Mouse (Mus musculus) heart, embryonic 13.5 days (tissue): Measurements from ENCODE around the gene Gsx2. TPM values are rescaled to one million over a fixed set of nuclear protein-coding genes. Genes with fewer than 3 reads are reported as not detected.

Source experiments
- ATAC-seq: fragments of 200-750 bp; cut with Nextera tagmentation; 2 replicates; pipeline ENCODE4 v1.8.0; 2017; ENCODE audit warnings: moderate TSS enrichment; ENCODE audit not compliant: insufficient number of reproducible peaks, low FRiP score, low TSS enrichment; ENCODE audit errors: extremely low read depth
- H3K27ac ChIP-seq: fragments of 300-500 bp; sonication (generic); replicated peaks from 2 replicates; pipeline ENCODE4 v1.5.1; 2015; ENCODE audit warnings: moderate library complexity, mild to moderate bottlenecking, inconsistent platforms
- H3K27me3 ChIP-seq: fragments of 300-500 bp; sonication (generic); replicated peaks from 2 replicates; pipeline ENCODE4 v1.6.1; 2015; ENCODE audit warnings: mild to moderate bottlenecking, inconsistent platforms
- H3K36me3 ChIP-seq: fragments of 300-500 bp; sonication (generic); 2 replicates; pipeline ENCODE4 v1.6.1; 2015; ENCODE audit warnings: mild to moderate bottlenecking, inconsistent platforms
- H3K4me1 ChIP-seq: fragments of 300-500 bp; sonication (generic); 2 replicates; pipeline ENCODE4 v1.6.1; 2015; ENCODE audit warnings: inconsistent platforms
- H3K4me2 ChIP-seq: fragments of 300-500 bp; sonication (generic); 2 replicates; pipeline ENCODE4 v1.6.1; 2015; ENCODE audit warnings: inconsistent platforms, mild to moderate bottlenecking, moderate library complexity
- H3K4me3 ChIP-seq: fragments of 300-500 bp; sonication (generic); 2 replicates; pipeline ENCODE4 v1.5.1; 2015; ENCODE audit warnings: moderate library complexity, mild to moderate bottlenecking, inconsistent platforms
- H3K9ac ChIP-seq: fragments of 300-500 bp; sonication (generic); 2 replicates; pipeline ENCODE4 v1.6.1; 2015; ENCODE audit warnings: inconsistent platforms, mild to moderate bottlenecking, moderate library complexity
- H3K9me3 ChIP-seq: fragments of 300-500 bp; sonication (generic); 2 replicates; pipeline ENCODE4 v1.6.1; 2016; ENCODE audit warnings: inconsistent platforms
- WGBS: fragments of 180-500 bp; shearing (Covaris S2); methylation state at CpG from one replicate; pipeline ENCODE4 v1.1.7; 2015; ENCODE audit warnings: mixed read lengths; 5-methylcytosine and 5-hydroxymethylcytosine counted together
- polyA plus RNA-seq: library from polyadenylated mRNA; unstranded; fragments of >200 nt; fragmentation: Nextera tagmentation; extraction: Ambion mirVana; gene quantifications from 2 replicates; pipeline ENCODE4 v1.2.1, GENCODE M21; 2015

The Gsx2 gene
- polyA plus RNA-seq, 1 experiment from 2014 or later = not detected

- peaks cover 23% of the 10 kb centered on the region for H3K4me1 ChIP-seq
- H3K9ac ChIP-seq = peak overlapping the region; percentile 62
- ATAC-seq = no peak
- no peaks in the 10 kb centered on the region for H3K36me3 ChIP-seq
- H3K27me3 ChIP-seq = peaks cover 73% of the 10 kb centered on the region
- H3K27ac ChIP-seq = no peak overlapping the region
- WGBS = 1% methylated on average over 30 of the region's 30 CpGs
- H3K4me2 ChIP-seq = peak overlapping the region; percentile 89
- peak overlapping the region; percentile 57 for H3K4me3 ChIP-seq
- no peaks in the 10 kb centered on the region for H3K9me3 ChIP-seq
These were observed 8.2 kb upstream of the Gsx2 start for GRCm38 (mm10) chr5:75067125-75067756.

GRCm38 (mm10) chr5:75070132-75070531, 5.3 kb upstream of the Gsx2 start:
- Histone ChIP-seq H3K36me3 (no peaks in the 10 kb centered on the region), H3K27me3 (peaks cover 96% of the 10 kb centered on the region), H3K4me3 (no peak overlapping the region), H3K4me2 (peak overlapping the region; percentile 17; the same call in 1 of the 2 replicates), H3K9me3 (no peaks in the 10 kb centered on the region), H3K27ac (no peak overlapping the region), H3K9ac (no peak overlapping the region; the same call in 1 of the 2 replicates), H3K4me1 (peaks cover 23% of the 10 kb centered on the region)
- 3% methylated on average over 13 of the region's 13 CpGs for WGBS
- no peak for ATAC-seq

GRCm38 (mm10) chr5:75070656-75071375, 4.6 kb upstream of the Gsx2 start:
- no peak for ATAC-seq
- Histone ChIP-seq H3K9ac (no peak overlapping the region; the same call in 1 of the 2 replicates), H3K4me2 (peak overlapping the region; percentile 36; the same call in 1 of the 2 replicates), H3K27ac (no peak overlapping the region), H3K36me3 (no peaks in the 10 kb centered on the region), H3K4me3 (peak overlapping the region; percentile 2; the same call in 1 of the 2 replicates), H3K9me3 (no peaks in the 10 kb centered on the region), H3K4me1 (peaks cover 28% of the 10 kb centered on the region), H3K27me3 (peaks cover 100% of the 10 kb centered on the region)
- WGBS = 1% methylated on average over 23 of the region's 23 CpGs

- Histone ChIP-seq H3K4me1 (peaks cover 31% of the 10 kb centered on the region), H3K27ac (no peak overlapping the region), H3K4me2 (no peak overlapping the region), H3K36me3 (no peaks in the 10 kb centered on the region), H3K4me3 (no peak overlapping the region), H3K9ac (no peak overlapping the region), H3K9me3 (no peaks in the 10 kb centered on the region), H3K27me3 (peaks cover 100% of the 10 kb centered on the region)
- 3% methylated on average over 10 of the region's 10 CpGs for WGBS
- ATAC-seq = no peak
These were observed 3.5 kb upstream of the Gsx2 start for GRCm38 (mm10) chr5:75071951-75072350.

GRCm38 (mm10) chr5:75072532-75072931, 2.9 kb upstream of the Gsx2 start:
- Histone ChIP-seq H3K9me3 (no peaks in the 10 kb centered on the region), H3K4me3 (no peak overlapping the region), H3K27me3 (peaks cover 100% of the 10 kb centered on the region), H3K27ac (no peak overlapping the region), H3K4me1 (peaks cover 25% of the 10 kb centered on the region), H3K36me3 (no peaks in the 10 kb centered on the region), H3K4me2 (no peak overlapping the region), H3K9ac (no peak overlapping the region)
- no peak for ATAC-seq
- 4% methylated on average over 4 of the region's 4 CpGs for WGBS

GRCm38 (mm10) chr5:75073167-75073566, 2.2 kb upstream of the Gsx2 start:
- Histone ChIP-seq H3K4me3 (no peak overlapping the region), H3K9me3 (no peaks in the 10 kb centered on the region), H3K27ac (no peak overlapping the region), H3K4me1 (peaks cover 24% of the 10 kb centered on the region), H3K27me3 (peaks cover 99% of the 10 kb centered on the region), H3K4me2 (no peak overlapping the region), H3K9ac (no peak overlapping the region), H3K36me3 (no peaks in the 10 kb centered on the region)
- no peak for ATAC-seq
- WGBS = 13% methylated on average over 1 of the region's 1 CpGs

DNA sequence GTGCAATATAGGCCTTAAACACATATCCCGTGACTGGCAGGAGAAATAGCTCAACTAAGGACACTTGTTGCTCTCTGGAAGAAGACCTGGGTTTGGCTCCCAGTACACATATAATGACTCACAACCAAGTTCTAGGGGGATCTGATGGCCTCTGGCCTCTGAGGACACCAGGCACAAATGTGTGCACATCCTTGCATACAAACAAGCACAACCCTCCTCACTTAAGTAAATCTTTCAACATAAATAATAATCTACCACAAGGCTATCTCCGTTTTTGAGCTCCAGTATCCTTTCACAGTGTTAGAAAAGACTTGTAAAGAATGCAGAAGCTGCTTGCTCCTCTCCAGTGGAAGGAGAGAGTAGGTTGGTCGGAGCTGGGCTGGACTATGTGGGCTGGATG, 1.7 kb upstream of the Gsx2 start:
- Histone ChIP-seq H3K36me3 (no peaks in the 10 kb centered on the region), H3K4me3 (no peak overlapping the region), H3K4me1 (peaks cover 24% of the 10 kb centered on the region), H3K4me2 (no peak overlapping the region), H3K9me3 (no peaks in the 10 kb centered on the region), H3K9ac (no peak overlapping the region), H3K27me3 (peaks cover 99% of the 10 kb centered on the region), H3K27ac (no peak overlapping the region)
- 20% methylated on average over 3 of the region's 3 CpGs for WGBS
- ATAC-seq = no peak

DNA sequence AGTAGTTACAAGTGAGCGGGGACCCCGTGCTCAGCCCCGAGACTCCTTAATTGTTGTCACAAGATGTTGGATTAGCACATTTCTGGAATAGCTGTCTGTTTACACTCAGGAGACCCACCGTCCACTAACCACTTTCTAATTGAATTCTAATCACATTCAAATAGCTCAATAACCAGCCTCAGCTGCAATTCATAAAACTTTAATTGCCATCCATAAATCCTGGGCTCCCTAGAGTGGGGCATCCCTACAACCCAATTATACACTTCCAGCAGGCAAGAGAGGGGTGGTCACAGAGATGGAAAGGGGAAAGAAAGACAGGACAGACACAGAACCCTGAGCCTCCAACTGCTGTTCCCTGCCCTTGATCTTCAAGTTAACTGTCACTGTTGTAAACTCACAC, 1.3 kb upstream of the Gsx2 start:
- H3K9me3 ChIP-seq = no peaks in the 10 kb centered on the region
- no peak overlapping the region for H3K4me3 ChIP-seq
- WGBS = 13% methylated on average over 4 of the region's 4 CpGs
- no peak overlapping the region for H3K27ac ChIP-seq
- H3K9ac ChIP-seq = no peak overlapping the region
- no peak for ATAC-seq
- no peak overlapping the region for H3K4me2 ChIP-seq
- H3K27me3 ChIP-seq = peaks cover 99% of the 10 kb centered on the region
- peaks cover 24% of the 10 kb centered on the region for H3K4me1 ChIP-seq
- H3K36me3 ChIP-seq = no peaks in the 10 kb centered on the region

GRCm38 (mm10) chr5:75074537-75075382, 641 bp upstream of the Gsx2 start:
- no peak for ATAC-seq
- WGBS = 7% methylated on average over 15 of the region's 15 CpGs
- peaks cover 24% of the 10 kb centered on the region for H3K4me1 ChIP-seq
- H3K9ac ChIP-seq = no peak overlapping the region
- H3K36me3 ChIP-seq = no peaks in the 10 kb centered on the region
- peak overlapping the region; percentile 43 for H3K4me3 ChIP-seq
- peaks cover 99% of the 10 kb centered on the region for H3K27me3 ChIP-seq
- no peaks in the 10 kb centered on the region for H3K9me3 ChIP-seq
- H3K4me2 ChIP-seq = peak overlapping the region; percentile 61
- H3K27ac ChIP-seq = no peak overlapping the region

DNA sequence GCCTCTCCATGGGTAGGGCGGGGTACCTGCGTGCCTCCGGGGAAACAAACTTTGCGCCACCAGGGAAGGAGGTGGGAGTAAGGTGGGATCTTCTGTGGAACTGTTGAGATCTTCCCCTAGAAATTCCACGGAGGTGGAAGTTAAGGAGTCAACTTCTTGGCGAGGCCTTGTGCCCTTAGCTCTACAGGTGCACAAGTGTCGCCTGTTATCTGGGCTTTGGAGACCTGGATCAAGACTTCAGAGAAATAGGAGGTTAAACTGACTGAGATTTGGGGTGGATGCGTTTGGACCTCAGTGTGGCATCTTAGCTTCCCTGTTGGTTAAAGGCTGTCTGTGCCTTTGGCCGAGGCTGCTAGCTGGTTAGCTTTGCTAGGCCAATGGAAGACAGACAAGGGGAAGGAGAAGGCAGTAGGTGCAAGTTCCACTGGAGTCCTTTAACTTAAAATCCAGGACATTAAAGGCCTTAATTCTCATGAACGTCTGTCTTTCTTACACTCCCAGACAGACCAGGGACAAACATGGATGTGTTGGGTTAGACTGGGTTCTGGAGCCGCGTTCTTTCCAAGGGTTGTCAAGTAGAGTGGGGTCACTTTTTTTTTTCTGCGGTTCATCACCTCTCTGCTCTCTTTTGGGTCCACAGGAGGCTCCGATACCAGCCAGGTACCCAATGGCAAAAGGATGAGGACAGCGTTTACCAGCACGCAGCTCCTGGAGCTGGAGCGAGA, 1.1 kb downstream of the Gsx2 start:
- H3K36me3 ChIP-seq = no peaks in the 10 kb centered on the region
- H3K27ac ChIP-seq = no peak overlapping the region
- H3K9ac ChIP-seq = no peak overlapping the region
- H3K4me2 ChIP-seq = peak overlapping the region; percentile 61
- peaks cover 99% of the 10 kb centered on the region for H3K27me3 ChIP-seq
- 3% methylated on average over 17 of the region's 17 CpGs for WGBS
- peaks cover 11% of the 10 kb centered on the region for H3K4me1 ChIP-seq
- no peak for ATAC-seq
- no peaks in the 10 kb centered on the region for H3K9me3 ChIP-seq
- peak overlapping the region; percentile 43 for H3K4me3 ChIP-seq

- H3K27ac ChIP-seq = no peak overlapping the region
- H3K27me3 ChIP-seq = peaks cover 99% of the 10 kb centered on the region
- no peak overlapping the region for H3K4me2 ChIP-seq
- peaks cover 11% of the 10 kb centered on the region for H3K4me1 ChIP-seq
- no peak overlapping the region for H3K4me3 ChIP-seq
- H3K9ac ChIP-seq = no peak overlapping the region
- no peak for ATAC-seq
- no peaks in the 10 kb centered on the region for H3K9me3 ChIP-seq
- H3K36me3 ChIP-seq = no peaks in the 10 kb centered on the region
- 3% methylated on average over 19 of the region's 19 CpGs for WGBS
These were observed 1.6 kb downstream of the Gsx2 start for GRCm38 (mm10) chr5:75077051-75077380.
